Mouse (Mus musculus): Measurements from ENCODE around the gene Ms4a4a. TPM values are rescaled to one million over a fixed set of nuclear protein-coding genes. Genes with fewer than 3 reads are reported as not detected.

Ms4a4a gene
- polyA plus RNA-seq (2015; fragmentation: Nextera tagmentation; extraction: Ambion mirVana): 7.2 and 9.6 TPM in 2 replicates

GRCm38 (mm10) chr19:11375273-11375672 lies at the start of gene Ms4a4a:
Gene Ms4a4a, plus strand, starts transcription at chr19:11375523.
- Histone ChIP-seq H3K36me3 (ENCODE audit: control insufficient read depth, insufficient read depth, low read length) (no peaks in the 10 kb centered on the region), H3K27ac (ENCODE audit: low read length) (no peak within 1 kb of the TSS), H3K27me3 (replicated peaks; ENCODE audit: control insufficient read depth, insufficient read depth, low read length) (no peaks in the 10 kb centered on the region), H3K4me1 (ENCODE audit: control insufficient read depth, insufficient read depth, low read length) (no peaks in the 10 kb centered on the region), H3K4me3 (ENCODE audit: low read length) (no peak within 1 kb of the TSS), H3K9me3 (ENCODE audit: control insufficient read depth, low read length) (no peaks in the 10 kb centered on the region), H3K9ac (ENCODE audit: low read depth, low read length) (no peak within 1 kb of the TSS), H3K4me2 (ENCODE audit: low read depth, low read length) (no peak within 1 kb of the TSS)
- ATAC-seq: no peak
- 84% methylated on average over 2 of the region's 2 CpGs for WGBS

- ATAC-seq: no peak
- Histone ChIP-seq H3K4me2 (ENCODE audit: low read depth, low read length) (no peak within 1 kb of the TSS), H3K9me3 (ENCODE audit: control insufficient read depth, low read length) (no peaks in the 10 kb centered on the region), H3K4me1 (ENCODE audit: control insufficient read depth, insufficient read depth, low read length) (no peaks in the 10 kb centered on the region), H3K36me3 (ENCODE audit: control insufficient read depth, insufficient read depth, low read length) (no peaks in the 10 kb centered on the region), H3K9ac (ENCODE audit: low read depth, low read length) (no peak within 1 kb of the TSS), H3K27me3 (replicated peaks; ENCODE audit: control insufficient read depth, insufficient read depth, low read length) (no peaks in the 10 kb centered on the region), H3K27ac (ENCODE audit: low read length) (no peak within 1 kb of the TSS), H3K4me3 (ENCODE audit: low read length) (no peak within 1 kb of the TSS)
- 81% methylated on average over 6 of the region's 6 CpGs for WGBS
These were observed 39.4 kb upstream of the Ms4a4a start, which contains the start of gene Ms4a7 for GRCm38 (mm10) chr19:11335932-11336331. Gene Ms4a7, minus strand, starts transcription at chr19:11336146.

GRCm38 (mm10) chr19:11343147-11343546 lies 32.2 kb upstream of the Ms4a4a start:
- H3K4me3 ChIP-seq (ENCODE audit: low read length): no peak overlapping the region
- no peaks in the 10 kb centered on the region for H3K27me3 ChIP-seq (replicated peaks; ENCODE audit: control insufficient read depth, insufficient read depth, low read length)
- H3K36me3 ChIP-seq (ENCODE audit: control insufficient read depth, insufficient read depth, low read length): no peaks in the 10 kb centered on the region
- no peak overlapping the region for H3K4me2 ChIP-seq (ENCODE audit: low read depth, low read length)
- H3K4me1 ChIP-seq (ENCODE audit: control insufficient read depth, insufficient read depth, low read length): no peaks in the 10 kb centered on the region
- H3K9me3 ChIP-seq (ENCODE audit: control insufficient read depth, low read length): no peaks in the 10 kb centered on the region
- no peak overlapping the region for H3K9ac ChIP-seq (ENCODE audit: low read depth, low read length)
- no peak overlapping the region for H3K27ac ChIP-seq (ENCODE audit: low read length)
- no peak for ATAC-seq

GRCm38 (mm10) chr19:11343992-11344391 lies 31.3 kb upstream of the Ms4a4a start:
- no peaks in the 10 kb centered on the region for H3K9me3 ChIP-seq (ENCODE audit: control insufficient read depth, low read length)
- H3K36me3 ChIP-seq (ENCODE audit: control insufficient read depth, insufficient read depth, low read length): no peaks in the 10 kb centered on the region
- no peak overlapping the region for H3K4me3 ChIP-seq (ENCODE audit: low read length)
- no peak overlapping the region for H3K4me2 ChIP-seq (ENCODE audit: low read depth, low read length)
- H3K9ac ChIP-seq (ENCODE audit: low read depth, low read length): no peak overlapping the region
- ATAC-seq: no peak
- no peak overlapping the region for H3K27ac ChIP-seq (ENCODE audit: low read length)
- H3K4me1 ChIP-seq (ENCODE audit: control insufficient read depth, insufficient read depth, low read length): no peaks in the 10 kb centered on the region
- H3K27me3 ChIP-seq (replicated peaks; ENCODE audit: control insufficient read depth, insufficient read depth, low read length): no peaks in the 10 kb centered on the region

GRCm38 (mm10) chr19:11349698-11350481 lies 25.4 kb upstream of the Ms4a4a start:
- no peak overlapping the region for H3K9ac ChIP-seq (ENCODE audit: low read depth, low read length)
- H3K4me1 ChIP-seq (ENCODE audit: control insufficient read depth, insufficient read depth, low read length): no peaks in the 10 kb centered on the region
- H3K4me2 ChIP-seq (ENCODE audit: low read depth, low read length): no peak overlapping the region
- WGBS: 58% methylated on average over 7 of the region's 7 CpGs
- no peak overlapping the region for H3K4me3 ChIP-seq (ENCODE audit: low read length)
- peak; percentile 69 for ATAC-seq
- no peaks in the 10 kb centered on the region for H3K27me3 ChIP-seq (replicated peaks; ENCODE audit: control insufficient read depth, insufficient read depth, low read length)
- H3K27ac ChIP-seq (ENCODE audit: low read length): no peak overlapping the region
- H3K9me3 ChIP-seq (ENCODE audit: control insufficient read depth, low read length): no peaks in the 10 kb centered on the region
- no peaks in the 10 kb centered on the region for H3K36me3 ChIP-seq (ENCODE audit: control insufficient read depth, insufficient read depth, low read length)

- 39% methylated on average over 3 of the region's 3 CpGs for WGBS
- Histone ChIP-seq H3K36me3 (ENCODE audit: control insufficient read depth, insufficient read depth, low read length) (no peaks in the 10 kb centered on the region), H3K27me3 (replicated peaks; ENCODE audit: control insufficient read depth, insufficient read depth, low read length) (no peaks in the 10 kb centered on the region), H3K4me3 (ENCODE audit: low read length) (no peak overlapping the region), H3K27ac (ENCODE audit: low read length) (no peak overlapping the region), H3K9ac (ENCODE audit: low read depth, low read length) (no peak overlapping the region), H3K9me3 (ENCODE audit: control insufficient read depth, low read length) (no peaks in the 10 kb centered on the region), H3K4me2 (ENCODE audit: low read depth, low read length) (no peak overlapping the region), H3K4me1 (ENCODE audit: control insufficient read depth, insufficient read depth, low read length) (no peaks in the 10 kb centered on the region)
- no peak for ATAC-seq
These were observed 23.4 kb upstream of the Ms4a4a start for GRCm38 (mm10) chr19:11351878-11352277.

- no peak for ATAC-seq
- Histone ChIP-seq H3K27me3 (replicated peaks; ENCODE audit: control insufficient read depth, insufficient read depth, low read length) (no peaks in the 10 kb centered on the region), H3K4me2 (ENCODE audit: low read depth, low read length) (no peak overlapping the region), H3K27ac (ENCODE audit: low read length) (no peak overlapping the region), H3K36me3 (ENCODE audit: control insufficient read depth, insufficient read depth, low read length) (no peaks in the 10 kb centered on the region), H3K9ac (ENCODE audit: low read depth, low read length) (no peak overlapping the region), H3K9me3 (ENCODE audit: control insufficient read depth, low read length) (no peaks in the 10 kb centered on the region), H3K4me3 (ENCODE audit: low read length) (no peak overlapping the region), H3K4me1 (ENCODE audit: control insufficient read depth, insufficient read depth, low read length) (no peaks in the 10 kb centered on the region)
- WGBS: 77% methylated on average over 7 of the region's 7 CpGs
These were observed 19.6 kb upstream of the Ms4a4a start for GRCm38 (mm10) chr19:11355730-11356129.

- H3K4me3 ChIP-seq (ENCODE audit: low read length): no peak overlapping the region
- no peaks in the 10 kb centered on the region for H3K4me1 ChIP-seq (ENCODE audit: control insufficient read depth, insufficient read depth, low read length)
- no peak overlapping the region for H3K4me2 ChIP-seq (ENCODE audit: low read depth, low read length)
- H3K9ac ChIP-seq (ENCODE audit: low read depth, low read length): no peak overlapping the region
- no peaks in the 10 kb centered on the region for H3K36me3 ChIP-seq (ENCODE audit: control insufficient read depth, insufficient read depth, low read length)
- no peaks in the 10 kb centered on the region for H3K27me3 ChIP-seq (replicated peaks; ENCODE audit: control insufficient read depth, insufficient read depth, low read length)
- 52% methylated on average over 3 of the region's 3 CpGs for WGBS
- H3K27ac ChIP-seq (ENCODE audit: low read length): no peak overlapping the region
- ATAC-seq: no peak
- H3K9me3 ChIP-seq (ENCODE audit: control insufficient read depth, low read length): no peaks in the 10 kb centered on the region
These were observed 15.2 kb upstream of the Ms4a4a start for GRCm38 (mm10) chr19:11360106-11360505.

- H3K27ac ChIP-seq (ENCODE audit: low read length): no peak overlapping the region
- no peak overlapping the region for H3K9ac ChIP-seq (ENCODE audit: low read depth, low read length)
- no peaks in the 10 kb centered on the region for H3K4me1 ChIP-seq (ENCODE audit: control insufficient read depth, insufficient read depth, low read length)
- H3K36me3 ChIP-seq (ENCODE audit: control insufficient read depth, insufficient read depth, low read length): no peaks in the 10 kb centered on the region
- no peaks in the 10 kb centered on the region for H3K9me3 ChIP-seq (ENCODE audit: control insufficient read depth, low read length)
- no peak overlapping the region for H3K4me2 ChIP-seq (ENCODE audit: low read depth, low read length)
- H3K4me3 ChIP-seq (ENCODE audit: low read length): no peak overlapping the region
- H3K27me3 ChIP-seq (replicated peaks; ENCODE audit: control insufficient read depth, insufficient read depth, low read length): no peaks in the 10 kb centered on the region
- ATAC-seq: no peak
These were observed 13.3 kb upstream of the Ms4a4a start for GRCm38 (mm10) chr19:11362002-11362401.

- Histone ChIP-seq H3K36me3 (ENCODE audit: control insufficient read depth, insufficient read depth, low read length) (no peaks in the 10 kb centered on the region), H3K27ac (ENCODE audit: low read length) (no peak overlapping the region), H3K9me3 (ENCODE audit: control insufficient read depth, low read length) (no peaks in the 10 kb centered on the region), H3K4me2 (ENCODE audit: low read depth, low read length) (no peak overlapping the region), H3K27me3 (replicated peaks; ENCODE audit: control insufficient read depth, insufficient read depth, low read length) (no peaks in the 10 kb centered on the region), H3K4me1 (ENCODE audit: control insufficient read depth, insufficient read depth, low read length) (no peaks in the 10 kb centered on the region), H3K4me3 (ENCODE audit: low read length) (no peak overlapping the region), H3K9ac (ENCODE audit: low read depth, low read length) (no peak overlapping the region)
- WGBS: 79% methylated on average over 3 of the region's 3 CpGs
- no peak for ATAC-seq
These were observed 7.0 kb upstream of the Ms4a4a start for GRCm38 (mm10) chr19:11368310-11368709.

Data from intestine, embryonic 16.5 days (tissue).